Mouse (Mus musculus): ENCODE measurements around the gene Syngr1. TPM values are rescaled to one million over a fixed set of nuclear protein-coding genes. Genes with fewer than 3 reads are reported as not detected.
"Not testable (repeated sequence)": the region's sequence is repeated elsewhere in the genome, so short reads cannot be mapped to it uniquely, and the experiment has no call there.

Syngr1 gene
- total RNA-seq, 2 experiments from 2014 or later, result 1.5 to 3.6 TPM

DNA sequence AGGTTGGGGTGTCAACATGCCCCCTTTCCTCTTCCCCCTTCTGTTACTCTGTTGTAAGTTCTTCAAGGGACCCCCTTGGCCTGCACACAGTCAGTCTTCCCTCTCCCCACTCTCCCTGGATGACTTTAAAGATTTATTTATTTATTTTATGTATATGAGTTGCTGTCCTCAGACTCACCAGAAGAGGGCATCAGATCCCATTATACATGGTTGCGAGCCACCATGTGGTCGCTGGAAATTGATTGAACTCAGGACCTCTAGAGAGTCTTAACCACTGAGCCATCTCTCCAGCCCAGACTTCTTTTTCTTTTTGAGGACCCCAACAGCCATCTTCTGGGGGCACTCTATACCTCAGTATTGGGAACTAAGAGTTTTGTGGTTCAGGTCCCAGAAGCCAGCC is 21.4 kb downstream of the Syngr1 start:
- no peak for ATAC-seq (replicated peaks; ENCODE audit: poor library complexity)

DNA sequence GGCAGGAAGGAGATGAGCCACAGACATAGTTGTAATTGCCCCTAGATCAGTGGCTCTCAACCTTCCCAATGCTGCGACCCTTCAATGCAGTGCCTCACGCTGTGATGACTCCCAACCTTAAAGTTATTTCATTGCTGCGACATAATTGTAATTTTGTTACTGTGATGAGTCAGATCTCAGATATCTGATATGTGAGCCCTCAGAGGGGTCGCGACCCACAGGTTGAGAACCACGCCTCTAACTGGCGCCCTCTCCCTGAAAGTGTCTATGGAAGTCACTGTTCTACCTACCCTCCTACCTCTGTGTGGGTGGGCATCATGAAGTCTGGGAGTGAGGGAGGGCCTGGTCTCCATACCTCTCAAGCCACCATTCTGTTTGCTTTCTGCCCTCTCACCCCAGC is 23.3 kb downstream of the Syngr1 start:
- ATAC-seq (replicated peaks; ENCODE audit: poor library complexity), result no peak

DNA sequence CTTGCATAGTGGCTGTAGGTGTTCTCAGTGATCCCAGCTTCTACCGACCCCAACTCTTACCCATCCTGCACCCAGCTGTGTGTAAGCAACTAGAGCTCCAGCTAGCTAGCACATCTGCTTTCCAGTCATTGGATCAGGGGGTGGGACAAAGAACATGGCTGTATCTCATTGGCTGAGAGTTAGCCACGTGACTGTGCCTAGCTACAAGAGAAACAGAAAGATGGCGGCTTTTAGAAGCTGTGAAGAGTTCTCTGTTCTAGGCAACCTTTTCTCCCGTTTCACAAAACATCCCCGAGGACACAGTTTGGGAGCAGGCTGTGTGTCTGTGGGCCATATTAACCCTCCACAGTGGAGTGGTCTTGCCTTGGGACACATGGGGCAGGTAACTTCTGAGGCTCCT is 24.1 kb downstream of the Syngr1 start:
- ATAC-seq (replicated peaks; ENCODE audit: poor library complexity), result no peak

DNA sequence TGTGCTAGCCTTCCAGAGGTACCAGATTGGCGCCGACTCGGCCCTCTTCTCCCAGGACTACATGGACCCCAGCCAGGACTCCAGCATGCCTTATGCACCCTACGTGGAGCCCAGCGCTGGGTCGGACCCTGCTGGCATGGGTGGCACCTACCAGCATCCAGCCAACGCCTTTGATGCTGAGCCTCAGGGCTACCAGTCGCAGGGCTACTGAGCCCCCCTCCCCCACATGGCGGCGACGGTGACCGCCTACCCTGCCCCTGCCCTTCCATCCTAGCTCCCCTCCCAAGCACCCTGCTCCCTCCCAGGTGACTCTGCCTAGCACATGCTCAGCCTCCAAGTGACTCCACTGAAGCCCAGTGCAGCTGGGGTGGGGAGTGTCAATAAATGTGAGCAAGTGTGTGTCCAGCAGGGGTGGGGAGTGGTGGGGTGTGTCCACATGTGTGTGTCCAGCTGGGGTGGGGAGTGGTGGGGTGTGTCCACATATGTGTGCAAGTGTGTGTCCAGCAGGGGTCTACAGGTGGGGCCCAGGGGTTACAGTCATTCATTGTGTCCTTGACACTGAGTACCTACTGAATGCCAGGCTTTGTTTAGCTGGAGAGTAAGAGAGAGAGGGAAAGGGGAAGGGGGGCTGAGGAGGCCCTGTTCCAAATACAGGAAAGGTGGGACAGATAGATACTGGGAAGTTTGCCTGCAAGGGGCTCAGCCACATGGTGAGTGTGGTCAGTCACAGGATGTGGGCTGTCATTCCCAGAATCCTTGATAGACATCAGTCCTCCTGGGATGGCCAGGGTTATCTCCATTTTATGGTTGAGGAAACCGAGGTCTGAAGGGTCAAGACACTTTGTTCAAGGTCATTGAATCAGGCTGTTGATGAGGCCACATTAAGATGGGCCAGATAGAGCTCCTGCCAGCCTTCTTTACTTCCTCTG is 25.0 kb downstream of the Syngr1 start:
- no peak for ATAC-seq (replicated peaks; ENCODE audit: poor library complexity)

DNA sequence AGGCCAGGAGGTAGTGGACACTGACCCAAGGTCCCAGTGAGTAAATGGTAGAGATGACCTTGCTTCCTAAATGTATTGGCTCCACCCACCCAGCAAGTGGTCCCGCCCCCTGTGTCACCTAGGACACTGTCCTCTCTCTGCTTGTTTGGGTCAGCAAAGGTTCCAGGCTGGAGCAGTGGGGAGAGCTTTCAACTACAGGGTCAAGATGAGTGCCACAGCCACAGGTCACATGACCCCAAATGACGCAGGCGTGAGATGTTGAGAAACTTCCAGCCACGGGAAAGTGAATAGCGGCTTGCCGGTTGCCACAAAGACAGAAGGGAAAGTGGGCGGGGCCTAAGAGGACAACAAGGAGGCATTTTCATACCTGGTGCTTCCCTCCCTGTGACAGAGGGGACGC is 26.0 kb downstream of the Syngr1 start:
- peak; percentile 59 for ATAC-seq (replicated peaks; ENCODE audit: poor library complexity)

DNA sequence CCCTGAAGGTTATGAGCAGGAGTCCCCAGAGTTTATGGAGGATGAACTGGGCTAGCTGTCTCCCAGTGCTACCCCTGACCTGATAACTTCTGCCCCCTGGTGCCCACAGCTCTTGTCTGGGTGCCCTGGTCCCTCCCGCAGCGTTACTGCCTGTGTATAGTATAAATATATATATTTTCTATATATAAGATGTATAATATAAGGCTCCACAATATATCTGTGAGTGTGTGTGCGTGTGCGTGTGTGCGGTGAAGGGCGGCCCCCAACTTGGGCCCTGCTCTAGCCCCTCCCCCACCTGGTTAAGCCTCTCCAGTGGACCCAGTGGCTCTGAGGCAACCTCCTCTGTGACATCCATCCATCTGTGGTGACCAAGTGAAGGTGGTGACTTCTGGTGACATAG is 27.9 kb downstream of the Syngr1 start:
- no peak for ATAC-seq (replicated peaks; ENCODE audit: poor library complexity)

DNA sequence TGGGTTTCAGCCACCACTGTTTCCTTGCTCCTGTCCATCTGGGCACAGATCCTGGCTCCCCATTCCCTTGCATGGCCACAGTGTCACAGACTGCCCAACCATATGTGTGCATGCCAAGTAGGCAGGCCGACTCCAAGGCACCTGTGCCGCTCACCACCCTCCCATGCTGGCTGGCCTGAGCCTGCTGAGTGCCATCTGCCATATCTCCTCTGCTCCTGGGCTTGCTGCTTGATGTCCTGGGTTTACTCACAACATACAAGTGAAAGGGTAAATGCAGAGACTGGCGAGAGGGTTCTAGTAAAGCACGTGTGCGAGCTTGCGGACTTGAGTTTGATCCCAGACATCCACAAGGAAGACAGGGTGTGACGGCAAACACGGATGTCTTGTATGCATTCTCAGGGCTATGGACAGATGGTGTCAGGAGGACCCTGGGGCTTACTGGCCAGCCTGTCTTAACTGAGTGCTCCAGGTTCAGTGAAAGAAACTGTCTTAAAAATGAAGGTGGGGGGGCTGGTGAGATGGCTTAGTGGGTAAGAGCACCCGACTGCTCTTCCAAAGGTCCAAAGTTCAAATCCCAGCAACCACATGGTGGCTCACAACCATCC is 30.7 kb downstream of the Syngr1 start:
- no peak for ATAC-seq (replicated peaks; ENCODE audit: poor library complexity)

DNA sequence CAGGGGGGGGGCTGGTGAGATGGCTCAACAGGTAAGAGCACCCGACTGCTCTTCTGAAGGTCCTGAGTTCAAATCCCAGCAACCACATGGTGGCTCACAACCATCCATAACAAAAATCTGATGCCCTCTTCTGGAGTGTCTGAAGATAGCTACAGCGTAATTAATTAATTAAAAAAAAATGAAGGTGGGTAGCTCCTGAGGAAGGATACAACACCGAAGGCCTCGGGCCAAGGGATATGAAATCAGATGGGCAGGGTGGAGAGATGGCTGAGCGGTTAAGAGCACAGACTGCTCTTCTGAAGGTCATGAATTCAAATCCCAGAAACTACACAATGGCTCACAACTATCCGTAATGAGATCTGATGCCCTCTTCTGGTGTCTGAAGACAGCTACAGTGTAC is 31.3 kb downstream of the Syngr1 start:
- not testable (repeated sequence) for ATAC-seq (replicated peaks; ENCODE audit: poor library complexity)

DNA sequence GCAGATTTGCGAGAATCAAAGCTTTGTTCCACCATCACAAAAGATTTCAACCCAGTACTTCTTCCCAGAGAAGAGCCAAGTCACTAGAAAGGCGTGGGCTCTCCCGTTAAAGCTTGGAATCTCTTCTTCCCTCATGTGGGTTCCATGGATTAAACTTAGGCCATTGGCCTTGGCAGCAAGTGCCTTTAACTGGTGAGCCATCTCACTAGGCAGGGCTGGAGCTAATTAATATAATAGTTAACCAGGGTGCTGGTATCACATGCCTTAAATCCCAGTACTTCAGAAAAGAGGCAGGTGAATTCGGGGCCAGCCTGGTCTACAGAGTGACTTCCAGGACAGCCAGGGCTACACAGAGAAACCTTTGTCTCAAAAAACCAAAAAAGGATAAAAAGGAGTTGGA is 33.5 kb downstream of the Syngr1 start:
- no peak for ATAC-seq (replicated peaks; ENCODE audit: poor library complexity)

DNA sequence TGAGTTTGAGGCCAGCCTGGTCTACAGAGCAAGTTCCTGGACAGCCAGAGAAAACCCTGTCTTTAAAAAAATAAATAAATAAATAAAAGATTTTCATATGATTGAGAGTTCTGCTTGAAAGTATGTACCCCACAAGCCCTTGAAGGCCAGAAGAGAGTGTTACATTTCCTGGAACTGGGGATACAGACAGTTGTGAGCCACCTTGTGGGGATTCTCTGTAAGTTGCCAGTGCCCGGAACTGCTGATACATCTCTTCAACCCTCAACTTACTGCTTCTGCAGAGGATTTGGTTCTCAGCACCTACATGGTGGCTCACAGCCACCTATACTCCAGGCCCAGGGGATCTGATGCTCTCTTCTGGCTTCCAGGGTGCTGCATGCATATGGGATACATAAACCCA is 36.1 kb downstream of the Syngr1 start:
- peak; percentile 77 for ATAC-seq (replicated peaks; ENCODE audit: poor library complexity)

DNA sequence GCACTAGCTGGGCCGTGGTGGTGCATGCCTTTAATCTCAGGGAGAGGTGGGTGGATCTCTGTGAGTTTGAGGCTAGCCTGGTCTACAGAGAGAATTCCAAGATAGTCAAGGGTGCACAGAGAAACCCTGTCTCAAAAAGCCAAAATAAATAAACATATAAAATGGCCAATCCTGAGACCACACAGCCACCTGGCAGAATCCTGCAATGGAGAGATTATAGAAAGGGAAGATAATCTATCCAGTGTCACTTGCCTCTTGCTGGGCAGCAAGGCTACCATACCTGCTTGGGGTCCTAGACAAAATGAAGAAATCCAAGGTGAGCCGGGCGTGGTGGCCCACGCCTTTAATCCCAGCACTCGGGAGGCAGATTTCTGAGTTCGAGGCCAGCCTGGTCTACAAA is 38.8 kb downstream of the Syngr1 start:
- ATAC-seq (replicated peaks; ENCODE audit: poor library complexity), result no peak

DNA sequence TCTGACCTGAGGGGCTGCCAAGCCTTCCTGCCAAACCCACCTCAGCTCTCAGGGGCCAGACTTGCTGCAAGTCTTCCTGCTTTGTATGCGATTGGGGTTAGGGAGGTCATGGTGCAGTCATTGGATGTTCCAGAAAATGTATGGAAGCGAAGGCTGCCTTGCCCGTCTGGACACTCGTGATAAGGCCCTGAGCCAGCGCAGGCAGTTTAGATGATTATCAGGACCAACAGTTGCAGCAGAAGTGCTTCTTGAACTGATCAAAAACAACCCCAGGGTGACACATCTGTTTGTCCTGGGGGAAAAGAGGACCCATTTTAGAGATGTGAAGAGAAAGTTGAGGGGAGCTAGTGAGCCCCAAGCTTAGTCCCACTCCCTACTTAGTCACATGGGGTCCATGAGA is 39.6 kb downstream of the Syngr1 start:
- ATAC-seq (replicated peaks; ENCODE audit: poor library complexity), result peak; percentile 45

DNA sequence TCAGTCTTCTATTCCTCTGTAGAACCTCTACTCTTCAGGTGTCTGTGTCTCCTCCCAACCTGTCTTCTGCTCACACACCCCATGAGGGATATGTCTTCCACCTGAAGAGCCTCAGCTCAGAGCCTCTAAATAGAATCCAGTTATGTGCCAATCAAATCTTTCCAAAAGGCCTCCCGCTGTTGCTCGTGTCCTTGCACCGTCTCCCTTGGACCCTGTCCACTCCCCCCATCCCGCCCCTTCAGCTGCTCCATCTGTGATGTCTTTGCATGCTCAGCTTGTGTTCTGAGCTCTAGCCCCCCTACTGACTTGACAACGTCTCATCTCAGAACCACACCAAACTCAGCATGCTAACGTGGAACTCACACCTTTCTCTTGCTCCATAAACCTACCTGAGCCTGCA is 40.3 kb downstream of the Syngr1 start:
- ATAC-seq (replicated peaks; ENCODE audit: poor library complexity), result no peak

DNA sequence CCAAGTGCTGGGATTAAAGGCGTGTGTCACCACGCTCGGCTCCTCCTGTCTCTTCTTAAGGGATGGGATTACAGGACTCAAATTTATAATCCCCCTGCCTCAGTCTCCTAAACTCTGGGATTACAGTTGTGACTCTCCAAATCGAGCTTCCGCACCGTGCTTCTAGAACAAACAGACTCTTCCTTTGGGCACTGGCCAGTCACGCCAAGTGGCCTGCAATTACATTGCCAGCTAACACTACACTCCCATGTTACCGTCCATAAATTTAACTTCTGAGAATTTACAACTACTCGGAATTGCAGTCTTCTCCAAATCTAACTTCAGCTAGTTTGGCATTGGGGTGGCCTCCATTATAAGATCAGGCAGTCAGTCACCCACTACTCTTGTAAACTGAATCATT is 41.3 kb downstream of the Syngr1 start:
- ATAC-seq (replicated peaks; ENCODE audit: poor library complexity), result no peak

DNA sequence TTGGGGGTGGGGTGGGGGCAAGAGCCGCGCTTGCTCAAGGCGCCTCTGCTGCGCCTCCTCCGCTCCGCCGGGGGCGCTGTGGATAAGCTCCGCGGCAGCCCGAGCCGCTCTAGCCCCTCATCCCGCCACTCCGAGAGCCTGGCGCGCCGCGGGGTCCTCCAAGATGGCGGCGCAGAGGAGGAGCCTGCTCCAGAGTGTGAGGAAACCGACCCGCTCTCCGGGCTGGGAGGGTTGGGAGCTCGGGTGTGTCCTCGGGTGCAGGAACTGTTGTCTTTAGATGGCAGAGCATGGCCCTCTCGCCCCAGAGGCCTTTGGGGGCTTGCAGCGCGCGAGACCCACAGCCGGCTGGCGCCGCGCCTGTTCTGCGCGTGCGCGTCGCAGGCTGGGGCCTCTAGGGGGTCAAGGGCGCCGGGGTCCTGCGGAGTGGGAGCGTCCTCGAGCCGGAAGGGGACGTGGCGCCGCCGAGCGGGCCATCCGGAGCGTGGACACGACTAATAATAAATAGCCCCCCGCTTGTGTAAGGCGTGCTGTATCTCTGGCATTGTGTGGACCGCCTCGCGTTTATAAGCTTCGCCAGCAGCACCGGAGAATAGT is 42.0 kb downstream of the Syngr1 start, which contains the start of gene Tab1:
Gene Tab1 (plus strand): TSS at position 135 of the 594 bp plus-strand sequence.
- peak; percentile 83 for ATAC-seq (replicated peaks; ENCODE audit: poor library complexity)

DNA sequence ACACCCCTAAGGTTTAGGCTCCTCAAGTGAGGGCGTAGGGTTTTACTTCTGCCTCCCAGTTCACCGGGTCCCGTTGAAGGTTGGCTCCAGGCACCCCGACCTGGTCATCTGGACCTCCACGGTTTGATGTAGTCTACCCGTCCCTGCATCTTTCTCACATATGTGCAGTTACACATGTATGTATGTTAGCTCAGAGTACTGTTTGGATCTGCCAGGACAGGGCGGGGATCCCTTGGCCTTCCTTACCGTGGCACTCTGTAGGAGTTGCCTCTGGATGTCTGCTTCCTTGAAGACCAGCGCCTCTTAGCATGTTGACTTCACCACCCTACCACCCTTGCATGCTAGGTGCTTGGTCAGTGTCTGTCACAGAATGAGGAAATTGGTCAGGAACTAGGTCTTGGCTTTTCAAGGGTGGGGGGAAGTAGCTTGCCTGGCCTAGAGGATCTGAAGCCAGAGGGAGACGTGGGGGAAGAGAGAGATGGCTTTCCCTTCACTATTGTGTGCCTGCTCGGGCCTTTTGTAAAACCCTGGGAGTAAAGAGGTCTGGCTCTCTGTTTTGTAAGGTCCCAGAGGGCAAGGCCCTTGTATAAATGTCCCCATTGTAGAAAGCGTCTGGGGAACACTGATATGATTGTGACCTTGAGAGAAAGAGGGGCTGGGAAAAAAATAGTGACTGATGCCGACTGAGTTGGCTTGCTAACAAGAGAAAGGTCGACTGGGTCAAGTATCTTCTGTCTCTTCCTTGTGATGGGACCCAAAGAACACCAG is 42.7 kb downstream of the Syngr1 start:
- peak; percentile 54 for ATAC-seq (replicated peaks; ENCODE audit: poor library complexity)

DNA sequence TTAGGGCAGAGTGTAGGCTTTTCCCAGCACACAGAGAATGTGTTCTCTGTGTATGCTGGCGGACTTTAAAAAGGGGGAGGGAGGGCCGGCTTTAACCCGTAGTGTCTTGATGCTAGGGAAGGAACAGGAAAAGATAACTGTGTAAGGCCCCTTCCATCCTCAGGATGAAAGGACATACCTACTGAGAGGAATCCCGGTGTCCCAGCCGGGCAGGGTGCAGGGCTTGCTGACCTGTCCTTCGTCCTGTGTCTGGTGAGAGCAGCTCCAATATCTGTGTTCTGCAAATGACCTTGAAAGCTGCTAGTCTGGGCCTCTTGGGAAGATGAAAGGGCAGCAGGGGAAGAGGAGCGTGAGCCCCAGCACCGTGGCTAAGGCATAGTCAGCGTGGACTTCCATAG is 43.3 kb downstream of the Syngr1 start:
- no peak for ATAC-seq (replicated peaks; ENCODE audit: poor library complexity)

DNA sequence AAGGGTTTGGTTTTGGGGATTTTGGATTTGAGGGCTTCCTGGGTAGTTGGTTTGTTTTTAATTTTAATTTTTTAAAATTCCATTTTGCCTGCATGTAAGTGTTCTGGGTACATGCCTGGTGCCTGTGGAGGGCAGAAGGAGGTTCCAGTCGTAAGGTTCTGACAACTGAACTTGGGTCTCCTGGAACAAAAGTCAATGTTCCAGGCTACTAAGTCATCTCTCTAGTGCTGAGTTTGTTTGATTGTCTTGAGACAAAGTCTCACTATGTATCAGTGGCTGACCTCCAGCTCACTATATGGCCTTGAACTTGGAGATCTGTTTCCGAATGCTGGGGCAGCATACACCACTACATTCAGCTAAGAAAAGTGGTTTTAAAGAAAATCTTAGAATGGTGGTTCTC is 44.4 kb downstream of the Syngr1 start:
- ATAC-seq (replicated peaks; ENCODE audit: poor library complexity), result no peak

DNA sequence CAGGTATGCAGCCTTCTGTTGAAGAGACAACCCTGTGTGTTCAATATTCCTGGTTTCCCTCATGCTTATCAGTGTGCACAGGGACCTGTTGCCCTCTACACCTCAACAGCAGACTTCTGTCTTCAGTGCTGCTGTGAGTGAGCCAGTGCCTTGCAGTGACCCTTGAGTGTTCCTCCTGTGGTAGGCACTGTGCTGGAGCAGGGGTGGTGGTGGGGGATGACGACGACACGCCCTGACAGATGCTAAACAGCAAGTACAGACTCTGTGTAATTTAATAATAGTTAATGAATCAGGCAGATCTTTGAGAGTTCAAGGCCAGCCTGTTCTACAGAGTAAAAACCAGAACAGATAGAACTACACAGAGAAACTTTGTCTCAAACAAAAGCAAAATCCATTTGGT is 45.5 kb downstream of the Syngr1 start:
- ATAC-seq (replicated peaks; ENCODE audit: poor library complexity), result no peak

DNA sequence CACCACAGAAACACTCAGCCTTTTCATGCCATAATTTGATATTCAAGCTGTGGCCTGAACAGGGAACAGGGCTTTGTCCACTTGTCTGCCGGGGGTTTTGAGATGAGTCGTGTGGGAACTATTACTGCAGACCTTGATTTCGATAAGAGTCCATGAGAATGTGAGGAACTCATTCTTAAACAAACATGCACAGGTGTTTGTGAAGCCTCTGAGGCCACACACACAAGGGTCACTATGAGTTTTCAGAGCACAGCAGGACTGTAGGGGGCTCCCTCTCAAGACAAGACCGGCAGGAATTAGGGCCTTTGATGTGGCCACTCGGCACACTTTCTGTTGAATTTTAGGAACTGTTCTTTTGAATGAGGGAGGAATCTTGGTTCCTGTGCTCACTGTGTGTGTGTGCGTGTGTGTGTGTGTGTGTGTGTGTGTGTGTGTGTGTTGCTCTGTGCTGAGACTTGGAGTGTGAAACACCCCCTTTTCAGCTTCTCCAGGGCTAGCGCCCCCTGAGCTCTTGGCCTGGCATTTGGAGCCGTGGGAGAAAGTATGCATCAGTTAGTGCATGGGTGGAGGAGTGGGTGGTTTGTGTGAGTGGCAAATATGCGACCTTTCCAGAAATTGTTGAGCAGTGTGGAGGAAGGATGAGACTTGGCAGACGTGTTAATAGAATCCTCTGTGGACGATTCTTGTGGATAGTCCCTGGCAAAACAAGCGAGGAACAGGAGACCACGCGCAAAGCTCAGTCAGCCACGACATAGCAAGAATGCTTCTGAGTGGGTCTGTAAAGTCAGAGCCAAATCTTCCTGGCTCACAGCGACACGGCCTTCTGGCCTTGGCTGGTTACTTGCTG is 47.0 kb downstream of the Syngr1 start:
- ATAC-seq (replicated peaks; ENCODE audit: poor library complexity), result no peak

Data from megakaryocyte progenitor cell, adult 5-6 weeks (primary cell).